Mouse (Mus musculus): ENCODE results near the gene Vps26c.
"Not testable (repeated sequence)": the region's sequence is repeated elsewhere in the genome, so short reads cannot be mapped to it uniquely, and the experiment has no call there.

The Vps26c gene

DNA sequence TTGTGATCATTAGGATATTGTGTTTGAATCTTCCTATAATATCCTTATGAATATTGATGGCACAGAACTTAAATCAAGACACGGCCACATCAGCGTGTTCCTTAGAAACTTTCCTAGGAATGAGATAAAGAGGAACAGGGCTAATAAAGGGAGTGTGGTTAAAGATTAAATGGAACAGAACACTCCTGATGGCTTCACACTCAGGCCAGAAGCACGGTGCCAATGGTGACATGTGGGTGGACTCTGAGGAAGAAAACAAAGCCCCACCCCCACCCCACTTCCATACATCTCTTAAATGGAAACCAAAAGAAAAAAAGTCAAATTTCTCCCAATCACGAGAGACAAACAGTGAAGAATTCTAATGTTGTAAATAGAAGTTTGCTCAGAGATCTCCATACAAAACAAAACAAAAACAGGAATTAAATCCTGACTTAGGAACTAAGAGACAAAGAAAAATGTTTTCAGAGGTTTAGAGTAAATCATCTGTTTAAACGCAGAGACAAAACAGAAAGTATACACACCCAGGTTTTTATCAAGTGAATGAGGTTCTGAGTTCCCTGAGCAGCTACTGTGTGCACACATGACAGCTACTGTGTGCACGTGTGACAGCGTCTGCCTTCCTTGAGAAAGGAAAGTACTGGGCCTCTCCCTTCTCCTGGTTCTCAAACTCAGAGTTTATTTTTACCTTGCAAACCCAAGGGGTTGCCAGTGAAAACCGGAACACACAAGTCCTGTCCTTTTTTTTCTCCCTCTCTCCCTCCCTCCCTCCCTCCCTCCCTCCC, 19.3 kb upstream of the Vps26c start:
- no peak for DNase-seq

DNA sequence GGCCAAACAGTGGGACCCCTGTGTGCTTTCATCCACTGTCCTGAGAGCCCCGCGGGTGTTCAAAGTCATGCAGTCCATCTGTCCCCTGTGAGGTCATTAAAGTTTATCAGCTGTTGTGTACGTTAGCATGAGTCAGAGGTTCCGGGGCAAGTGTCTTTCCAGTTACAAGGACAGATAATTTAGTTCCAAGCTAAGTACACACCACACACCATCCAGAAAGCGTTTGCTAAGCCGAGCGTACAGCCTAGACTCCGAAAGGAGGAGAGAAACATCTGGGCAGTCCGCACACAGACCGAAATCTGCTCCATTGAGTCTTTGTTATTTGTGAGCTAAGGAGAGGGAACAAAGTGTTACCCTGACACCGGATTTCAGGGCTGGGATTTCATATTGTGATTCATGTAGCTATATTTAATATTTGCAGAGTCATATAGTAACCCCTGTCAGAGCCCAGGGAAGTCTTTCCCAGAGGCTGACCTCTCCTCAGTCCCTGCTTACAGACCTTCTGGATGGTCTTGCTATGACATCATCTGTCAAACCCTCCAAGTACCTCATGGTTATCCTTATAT, 18.0 kb upstream of the Vps26c start:
- DNase-seq, result no peak

DNA sequence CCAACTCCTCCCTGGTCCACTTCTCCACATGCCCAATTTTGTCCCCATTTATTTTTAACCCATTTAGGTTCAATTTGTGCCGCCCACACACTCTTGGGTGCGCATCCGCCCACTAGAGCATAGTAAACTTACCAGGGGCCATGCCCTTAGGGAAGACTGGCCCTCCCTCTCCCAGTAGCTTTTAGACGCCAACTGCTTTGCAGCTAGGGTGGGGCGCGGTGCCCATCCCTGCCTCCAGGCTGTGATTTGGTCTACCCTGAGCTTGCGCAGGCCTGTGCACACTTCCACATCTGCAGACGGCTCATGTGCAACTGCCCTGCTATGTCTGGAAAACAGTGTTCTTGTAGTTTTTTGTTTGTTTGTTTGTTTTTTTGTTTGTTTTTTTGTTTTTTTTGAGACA, 16.3 kb upstream of the Vps26c start:
- no peak for DNase-seq

DNA sequence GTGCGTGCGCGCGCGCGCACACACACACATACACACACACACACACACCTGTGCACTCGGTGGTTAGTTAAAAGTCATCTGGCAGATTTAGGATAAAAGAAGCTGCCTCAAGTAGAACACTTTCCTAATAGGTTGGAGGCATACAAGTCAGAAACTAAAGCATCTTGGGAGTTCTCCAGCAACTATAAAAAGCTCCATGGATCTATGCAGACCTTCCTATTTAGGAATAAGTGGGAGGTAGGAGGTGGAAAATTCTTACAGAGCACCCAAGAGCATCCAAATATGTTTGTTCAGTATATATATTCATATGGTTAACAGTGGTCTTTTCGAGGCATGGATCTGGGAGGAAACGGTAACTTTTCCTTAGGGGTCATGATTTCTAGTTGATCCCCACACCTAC, 13.5 kb upstream of the Vps26c start:
- DNase-seq, result no peak

DNA sequence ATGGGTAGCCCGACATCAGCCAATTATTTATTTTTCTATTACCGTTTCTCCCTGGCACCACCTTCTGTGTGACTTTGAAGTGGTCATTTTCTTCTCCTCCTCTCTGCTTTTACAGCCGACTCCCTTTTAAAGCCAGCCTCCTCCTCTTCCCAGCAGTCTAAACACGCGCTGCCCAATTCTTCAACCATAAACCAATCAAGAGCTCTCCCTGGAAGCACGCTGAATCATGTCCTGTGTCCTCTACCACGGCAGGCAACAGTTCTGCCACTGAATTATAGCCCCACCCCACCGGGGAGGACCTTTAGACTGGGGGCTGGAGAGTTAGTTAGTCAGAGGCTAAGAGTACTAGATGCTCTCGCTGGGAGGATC, 10.5 kb upstream of the Vps26c start:
- peak in 1 of 2 experiments; percentile 32 for DNase-seq

DNA sequence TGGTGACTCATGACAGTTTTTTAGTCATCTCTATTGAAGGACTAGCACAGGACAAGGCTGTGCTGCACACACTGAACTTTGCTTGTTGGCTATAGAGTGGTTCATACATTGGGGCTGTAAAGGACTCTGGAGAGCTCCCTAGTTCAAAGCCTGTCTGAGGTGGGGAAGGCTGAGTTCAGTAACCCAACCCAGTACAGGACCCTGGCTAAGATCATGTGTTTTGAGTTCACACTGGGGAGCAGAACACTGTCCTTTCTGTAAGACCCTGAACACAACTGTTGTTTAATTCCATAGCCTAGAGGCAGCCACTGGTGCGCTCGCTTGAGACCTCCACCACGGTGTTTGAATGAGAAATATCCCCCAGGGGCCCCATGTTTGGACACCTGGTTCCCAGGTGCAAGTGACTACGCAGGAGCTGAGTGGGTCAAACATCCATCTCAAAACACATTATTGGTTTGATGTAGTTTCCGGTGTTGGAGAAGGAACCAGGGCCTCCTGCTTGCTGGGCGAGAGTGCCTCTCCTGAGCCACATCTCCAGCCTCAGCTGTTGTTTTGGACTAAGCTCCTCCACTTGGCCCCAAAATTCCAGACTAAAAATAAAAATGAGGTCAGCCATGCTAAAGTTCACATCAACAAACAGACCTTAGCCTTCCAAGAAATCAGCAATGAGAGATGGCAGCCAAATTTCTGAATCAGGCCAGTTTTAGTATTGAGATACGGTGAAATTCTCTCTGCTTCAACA, 10.0 kb upstream of the Vps26c start:
- peak; percentile 23 to 44 for DNase-seq

DNA sequence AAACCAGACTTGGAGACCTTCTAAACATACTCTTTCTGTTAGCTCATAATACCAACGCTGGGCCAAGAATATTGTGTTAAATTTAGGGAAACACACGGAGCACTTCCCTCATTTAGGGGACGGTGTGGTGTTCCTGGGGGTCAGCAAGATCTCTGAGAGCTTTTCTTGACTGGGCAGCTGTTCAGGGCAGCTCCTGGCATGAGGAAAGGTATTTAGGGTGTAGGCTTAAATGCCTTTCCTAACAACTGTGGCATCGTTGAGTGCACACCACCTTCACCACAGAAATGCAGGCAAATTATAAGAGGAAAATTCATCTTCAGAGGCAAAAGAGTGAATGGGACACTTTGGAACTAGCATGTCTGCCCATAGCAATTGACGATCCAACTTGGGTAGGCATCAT, 9.1 kb upstream of the Vps26c start:
- no peak for DNase-seq

DNA sequence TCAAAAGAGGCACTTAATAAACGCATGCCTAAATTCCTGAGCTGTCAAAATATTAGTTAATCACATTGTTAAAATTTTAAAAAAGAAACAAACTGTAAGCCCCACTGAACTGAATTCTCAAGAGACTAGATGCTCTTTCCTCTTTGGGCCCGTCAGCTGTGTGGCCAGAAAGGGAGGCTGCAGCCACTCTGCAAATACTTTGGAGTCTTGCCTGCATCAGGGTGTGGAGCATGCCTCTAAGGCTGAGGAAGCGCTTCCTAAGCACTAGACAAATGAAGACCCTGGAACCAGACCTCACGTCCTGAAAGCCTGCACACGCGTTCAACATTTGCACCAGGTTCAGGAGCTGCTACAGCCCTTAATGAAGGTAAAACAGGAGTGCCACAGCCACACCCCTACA, 7.0 kb upstream of the Vps26c start:
- no peak for DNase-seq

DNA sequence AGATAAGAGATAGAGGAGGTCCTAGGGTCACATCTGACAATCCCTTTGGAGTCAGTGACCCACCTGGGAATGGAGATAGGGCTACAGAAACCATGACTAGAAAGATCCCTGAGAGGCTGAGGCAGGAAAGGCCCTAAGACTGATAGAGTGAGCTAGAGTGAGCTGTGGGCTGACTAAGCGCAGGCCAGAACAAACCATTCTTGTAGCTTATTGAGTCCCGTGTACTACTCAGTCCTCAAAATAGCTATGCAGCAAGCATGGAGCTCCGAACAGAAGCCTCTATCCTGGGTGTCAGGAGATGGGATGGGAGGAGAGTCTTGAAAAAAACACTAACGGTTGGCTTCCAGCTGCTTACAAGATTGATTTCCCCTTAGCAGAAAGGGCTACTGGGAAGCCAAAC, 4.6 kb upstream of the Vps26c start:
- no peak for DNase-seq

DNA sequence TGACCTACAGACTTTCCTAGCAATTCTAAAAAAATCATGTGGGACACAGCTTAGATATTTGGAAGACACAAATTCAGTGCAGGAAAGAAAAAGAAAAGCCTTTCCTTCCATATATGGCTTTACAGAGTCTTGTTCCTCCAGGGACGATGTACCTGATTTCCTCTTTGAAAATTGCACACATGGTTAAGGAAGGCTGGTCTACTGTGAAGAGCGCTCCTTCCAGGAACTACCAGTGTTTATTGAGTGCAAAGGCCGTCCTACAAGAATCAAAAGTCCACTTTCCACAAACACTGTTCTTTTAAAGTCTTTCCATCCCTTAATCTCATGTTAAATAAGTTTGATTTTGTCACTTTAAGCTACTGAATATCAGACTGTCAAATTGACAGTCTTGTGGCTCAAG, 916 bp upstream of the Vps26c start:
- no peak for DNase-seq

DNA sequence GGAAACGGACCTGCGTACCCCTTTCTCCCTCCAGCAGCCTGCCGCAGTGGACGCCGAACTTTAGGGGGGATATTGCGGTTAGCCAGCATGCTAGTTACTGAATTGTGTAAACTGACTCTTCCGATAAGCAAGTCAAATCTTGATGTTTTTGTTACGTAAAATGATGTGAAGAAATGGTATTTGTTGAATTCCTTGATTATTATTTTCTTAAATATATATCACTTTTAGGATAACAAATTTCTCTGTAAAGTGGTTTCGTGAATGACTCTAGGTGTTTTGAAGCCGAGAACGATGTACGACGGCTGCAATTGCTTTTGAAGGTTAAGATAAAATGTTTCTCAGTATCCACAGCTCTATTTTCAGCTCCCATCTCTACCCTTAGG, 513 bp upstream of the Vps26c start:
- DNase-seq, result no peak

DNA sequence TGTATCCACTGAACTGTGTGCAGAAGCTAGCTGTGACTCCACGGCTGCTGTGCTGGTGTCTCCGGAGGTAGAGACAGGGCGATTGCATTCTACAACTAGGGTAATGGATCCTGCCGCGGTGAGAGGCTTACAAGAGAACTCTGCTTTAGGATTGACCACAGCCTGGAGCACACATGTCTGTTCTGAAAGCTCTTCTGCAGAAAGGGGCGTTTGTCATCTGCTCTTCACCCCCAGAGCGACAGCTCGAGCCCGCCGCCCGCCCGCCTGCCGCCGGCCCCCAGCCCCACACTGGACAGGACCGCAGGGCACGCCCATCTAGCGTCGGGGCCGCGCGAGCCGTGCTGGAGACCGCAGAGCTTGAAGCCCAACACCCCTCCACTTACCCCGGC, 681 bp downstream of the Vps26c start:
- DNase-seq, result no peak

DNA sequence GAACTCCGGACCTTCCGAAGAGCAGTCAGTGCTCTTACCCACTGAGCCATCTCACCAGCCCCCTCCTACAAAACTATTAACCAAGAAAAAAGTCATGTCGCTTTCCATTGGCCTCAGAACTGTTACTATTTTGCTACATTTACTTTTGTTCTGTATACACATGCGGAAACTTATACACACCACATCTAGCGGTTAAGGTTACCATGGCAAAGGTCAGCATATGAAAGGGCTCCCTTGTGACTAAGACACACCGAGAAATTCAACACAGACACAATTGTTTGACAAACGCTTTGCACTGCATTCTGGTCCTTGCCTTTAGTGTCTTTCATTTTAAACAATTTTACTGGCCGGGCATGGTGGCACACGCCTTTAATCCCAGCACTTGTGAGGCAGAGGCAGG, 1.9 kb downstream of the Vps26c start:
- no peak for DNase-seq

DNA sequence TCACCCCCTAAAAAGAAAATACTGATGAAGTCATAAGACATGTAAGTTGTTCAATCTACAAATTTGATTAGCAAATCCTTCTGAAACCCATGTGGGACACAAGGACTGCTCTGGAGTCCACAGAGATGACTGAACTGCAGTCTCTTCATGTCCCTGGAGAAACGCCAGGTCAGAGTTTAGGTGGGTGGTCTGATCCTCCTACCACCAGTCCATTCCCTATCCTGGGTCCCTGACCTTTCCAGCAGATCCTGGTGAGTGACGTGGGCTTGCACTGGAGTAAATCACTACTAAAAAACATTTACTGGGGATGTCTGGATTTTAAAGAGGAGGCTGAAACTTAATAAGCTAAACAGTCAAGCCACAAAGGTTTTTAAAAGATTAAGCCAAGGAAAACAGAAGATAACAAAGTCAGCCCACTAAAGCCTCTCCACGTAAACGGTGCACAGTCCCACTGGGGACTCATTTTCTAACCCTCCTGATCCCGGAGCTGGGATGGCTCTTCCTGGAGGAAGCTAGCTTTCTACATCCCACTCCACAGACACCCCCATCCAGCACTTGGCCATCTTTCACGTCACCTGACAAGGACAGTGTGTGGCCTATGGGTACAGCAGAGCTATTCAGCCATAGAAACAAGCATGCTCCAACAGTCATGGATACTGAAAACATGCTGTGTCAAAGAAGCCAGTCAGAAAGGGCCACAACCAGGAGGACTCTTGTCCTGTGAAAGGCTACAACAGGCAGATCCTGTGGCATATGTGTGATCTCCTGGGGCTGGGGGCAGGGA, 2.8 kb downstream of the Vps26c start:
- DNase-seq, result peak; percentile 25 to 37

DNA sequence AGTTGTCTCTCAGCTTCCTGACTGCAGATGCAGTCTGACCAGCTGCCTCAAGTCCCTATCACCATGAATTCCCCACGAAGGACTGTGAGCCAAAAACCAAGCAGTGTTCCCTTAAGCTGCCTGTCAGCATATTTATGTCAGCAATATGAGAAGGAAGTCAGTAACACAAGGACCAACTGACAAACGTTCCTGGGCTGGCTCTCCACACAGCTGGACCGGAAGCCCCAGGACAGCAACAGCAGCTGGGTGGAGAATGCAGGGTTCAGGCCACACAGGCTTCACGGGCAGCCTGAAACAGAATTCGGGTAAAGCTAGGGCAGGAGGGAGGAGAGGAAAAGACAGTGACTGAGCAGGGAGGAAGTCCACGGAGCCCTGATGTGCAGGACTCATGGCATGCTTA, 7.6 kb downstream of the Vps26c start:
- DNase-seq, result no peak

DNA sequence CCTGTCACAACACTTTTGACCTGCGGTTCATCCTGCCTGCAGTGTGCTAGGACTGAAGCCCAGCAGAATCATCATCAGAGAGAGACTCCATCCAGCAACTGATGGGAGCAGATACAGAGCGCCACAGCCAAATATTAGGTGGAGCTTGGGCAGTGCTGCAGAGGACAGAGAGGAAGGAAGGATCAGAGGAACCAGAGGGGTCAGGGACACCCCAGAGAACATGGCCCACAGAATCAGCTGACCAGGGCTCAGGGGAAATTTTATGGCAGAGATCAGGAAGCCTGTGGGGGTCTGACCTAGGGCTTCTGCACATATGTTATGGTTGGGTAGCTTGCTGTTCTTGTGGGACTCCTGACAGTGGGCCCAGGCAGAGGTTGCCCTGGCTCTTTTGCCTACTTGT, 9.0 kb downstream of the Vps26c start:
- no peak for DNase-seq

DNA sequence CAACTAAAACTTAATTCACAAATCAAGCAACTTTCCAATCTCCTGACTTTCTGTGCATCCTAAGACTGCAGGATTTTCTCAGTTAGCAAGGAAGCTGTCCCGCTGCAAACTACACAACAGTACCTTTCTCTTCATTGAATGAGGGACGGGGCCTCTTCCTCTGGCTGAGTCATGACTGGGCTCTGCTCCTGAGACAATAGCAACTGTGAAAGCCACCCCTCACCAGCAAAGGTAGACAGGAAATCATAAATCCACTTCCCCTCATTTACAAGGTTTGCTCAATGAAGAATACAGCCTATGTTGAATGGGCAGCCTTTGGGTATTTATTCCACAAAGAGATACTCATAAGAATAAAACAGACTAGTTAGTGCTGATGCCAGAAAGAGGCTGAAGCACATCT, 16.6 kb downstream of the Vps26c start:
- DNase-seq, result no peak

DNA sequence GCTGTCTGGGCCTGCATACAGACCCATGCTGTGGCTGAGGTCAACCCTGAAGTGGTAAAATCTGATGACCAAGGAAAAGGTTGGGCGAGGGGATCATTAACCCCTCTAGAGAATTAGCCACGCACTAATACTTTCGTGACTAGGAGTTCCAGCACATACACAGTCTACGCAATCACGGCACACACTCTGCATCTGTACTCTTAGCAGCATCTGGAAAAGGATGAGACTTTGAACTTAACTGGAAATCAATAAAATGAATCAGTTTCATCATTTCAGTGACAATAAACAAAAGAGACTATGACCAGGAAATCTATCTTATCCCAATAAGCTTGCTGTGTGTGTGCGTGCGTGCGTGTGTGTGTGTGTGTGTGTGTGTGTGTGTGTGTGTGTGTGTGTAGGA, 17.9 kb downstream of the Vps26c start:
- no peak for DNase-seq

DNA sequence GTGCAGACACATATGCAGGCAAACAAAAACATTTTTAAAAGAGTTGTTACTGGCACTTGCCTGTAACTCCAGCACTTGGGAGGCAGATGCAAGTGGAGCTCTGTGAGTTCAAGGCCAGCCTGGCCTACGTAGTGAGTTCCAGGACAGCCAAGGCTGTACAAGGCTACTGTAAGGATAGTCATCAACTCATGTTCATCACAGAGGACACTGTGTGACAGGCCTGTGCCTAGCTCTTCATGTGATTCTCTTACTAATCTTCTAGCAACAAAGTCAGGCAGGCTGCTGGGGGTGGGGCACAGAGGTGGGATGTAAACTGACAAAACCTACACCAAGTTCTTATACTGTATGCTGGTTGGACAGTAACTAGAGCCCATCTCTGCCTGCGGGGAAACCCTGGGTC, 19.6 kb downstream of the Vps26c start:
- no peak for DNase-seq

DNA sequence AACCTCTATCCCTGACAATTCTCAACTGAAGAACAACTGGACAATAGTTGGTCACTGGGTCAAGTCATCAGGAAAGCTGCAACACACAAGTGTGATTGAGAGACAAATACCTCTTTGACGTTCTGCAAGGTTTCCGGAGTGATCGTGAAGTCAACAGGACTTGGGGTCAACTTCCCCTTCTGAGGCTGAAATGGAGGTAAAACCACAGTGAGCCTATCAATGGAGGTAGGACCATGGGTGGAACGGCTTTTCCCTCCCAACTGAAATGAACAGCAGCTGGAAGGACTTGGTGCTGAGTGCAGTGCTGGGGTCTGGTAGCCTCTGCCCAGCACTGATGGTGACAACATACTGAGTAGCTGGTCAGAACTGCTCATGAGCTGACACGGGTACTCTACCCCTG, 22.4 kb downstream of the Vps26c start:
- no peak for DNase-seq

DNA sequence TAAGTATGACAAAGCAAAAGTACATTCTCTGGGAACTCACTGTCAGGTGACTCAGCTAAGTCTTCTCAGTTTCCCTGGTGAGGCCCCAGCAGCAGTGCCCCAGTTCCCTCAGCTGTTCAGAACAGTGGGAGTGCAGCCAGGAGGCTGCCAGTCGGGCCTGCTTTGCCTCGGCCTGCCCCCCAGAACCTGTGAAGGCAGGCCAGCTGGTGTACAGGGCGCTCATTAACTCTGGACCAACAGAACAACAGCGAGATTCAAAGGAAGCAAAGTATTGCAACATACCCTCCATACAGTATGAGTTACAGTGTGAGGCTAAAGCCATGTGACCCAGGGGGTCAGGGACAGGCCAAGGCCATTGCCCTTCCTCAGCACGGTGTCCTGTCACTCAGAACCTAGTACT, 28.7 kb downstream of the Vps26c start:
- peak; percentile 17 to 52 for DNase-seq

DNA sequence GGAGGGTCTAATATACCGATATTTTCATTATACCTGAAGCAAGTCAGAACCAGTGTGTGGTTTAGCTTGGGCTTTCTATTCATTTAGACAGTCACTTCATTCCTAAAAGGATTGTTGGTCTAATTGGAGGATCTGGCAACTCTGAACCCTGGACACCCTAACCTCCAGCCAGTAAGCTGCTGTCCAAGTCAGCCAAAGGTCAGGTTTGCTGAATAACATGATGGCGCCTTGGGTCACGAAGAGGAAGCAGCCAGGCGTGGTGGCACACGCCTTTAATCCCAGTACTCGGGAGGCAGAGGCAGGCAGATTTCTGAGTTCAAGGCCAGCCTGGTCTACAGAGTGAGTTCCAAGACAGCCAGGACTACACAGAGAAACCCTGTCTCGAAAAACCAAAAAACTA, 29.5 kb downstream of the Vps26c start:
- DNase-seq, result not testable (repeated sequence)

DNA sequence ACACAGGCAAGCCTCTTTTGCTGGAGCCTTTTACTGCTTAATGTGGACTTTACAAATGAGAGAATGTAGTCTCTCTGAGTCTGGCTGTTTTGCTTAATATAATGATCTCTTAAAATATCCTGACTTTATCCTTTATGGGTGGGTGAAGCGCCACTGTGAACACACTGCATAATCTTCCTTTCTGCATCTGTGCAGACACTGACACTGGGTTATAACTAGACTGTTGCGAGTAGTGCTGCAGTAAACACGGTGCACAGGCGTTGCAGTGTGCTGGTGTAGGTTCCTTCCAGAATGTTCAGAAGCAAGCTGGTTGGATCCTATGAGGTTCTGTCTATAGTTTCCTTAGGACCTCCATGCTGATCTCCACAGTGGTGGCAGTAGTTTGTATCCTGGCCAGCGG, 37.3 kb downstream of the Vps26c start:
- no peak for DNase-seq

DNA sequence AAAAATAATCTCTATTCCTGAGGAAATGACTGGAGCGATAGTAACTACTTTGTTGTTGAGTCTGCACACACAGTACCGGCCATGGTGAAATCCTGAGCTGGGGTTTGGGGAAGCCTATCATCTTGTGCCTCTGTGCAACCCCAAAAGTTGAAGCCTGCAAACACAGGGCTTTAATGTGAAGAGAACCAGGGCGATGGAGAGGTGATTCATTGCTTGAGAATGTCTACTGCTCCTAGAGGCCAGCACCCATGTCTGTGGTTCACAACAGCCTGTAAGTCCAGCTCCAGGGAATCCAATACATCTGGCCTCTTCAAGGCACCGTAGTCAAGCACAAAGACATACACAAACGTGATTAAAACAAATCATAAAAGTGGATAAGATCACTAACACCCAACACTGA, 39.3 kb downstream of the Vps26c start:
- no peak for DNase-seq

Measured in cerebellum, postnatal 10 days (tissue).